Mouse (Mus musculus) splenic B cell, adult 2 months (primary cell): ENCODE results near the gene Cyth2.

Source experiments
- DNase-seq: peaks from one replicate; pipeline ENCODE4 v3.0.0-alpha.2; 2011; ENCODE audit warnings: low read depth, low spot score
- H3K27me3 ChIP-seq: 2 replicates; pipeline ENCODE4 v1.6.1; 2012; ENCODE audit warnings: mild to moderate bottlenecking, low read length, moderate library complexity, mixed read lengths; ENCODE audit not compliant: control insufficient read depth, poor library complexity, insufficient read depth, severe bottlenecking
- H3K36me3 ChIP-seq: 2 replicates; pipeline ENCODE4 v1.6.1; 2012; ENCODE audit warnings: mild to moderate bottlenecking, low read length, moderate library complexity, mixed read lengths; ENCODE audit not compliant: control insufficient read depth, poor library complexity, insufficient read depth, severe bottlenecking

Gene Cyth2

GRCm38 (mm10) chr7:45826631-45827030 is 12.2 kb upstream of the Cyth2 start:
- H3K36me3 ChIP-seq = peaks cover 4% of the 10 kb centered on the region
- no peak for DNase-seq
- H3K27me3 ChIP-seq = no peaks in the 10 kb centered on the region

GRCm38 (mm10) chr7:45824598-45824997 is 10.2 kb upstream of the Cyth2 start, which contains the start of gene Kcnj14:
Gene Kcnj14 (minus strand): TSS chr7:45824782.
- H3K27me3 ChIP-seq = no peaks in the 10 kb centered on the region
- no peak for DNase-seq
- peaks cover 4% of the 10 kb centered on the region for H3K36me3 ChIP-seq

- DNase-seq = no peak
- H3K36me3 ChIP-seq = peaks cover 4% of the 10 kb centered on the region
- H3K27me3 ChIP-seq = no peaks in the 10 kb centered on the region
These were observed 6.5 kb upstream of the Cyth2 start for GRCm38 (mm10) chr7:45820913-45821312.

- DNase-seq = no peak
- Histone ChIP-seq H3K36me3 (no peaks in the 10 kb centered on the region; the same call in 1 of the 2 replicates), H3K27me3 (no peaks in the 10 kb centered on the region)
These were observed 5.5 kb upstream of the Cyth2 start for GRCm38 (mm10) chr7:45819843-45820242.

GRCm38 (mm10) chr7:45815984-45816351 is 1.6 kb upstream of the Cyth2 start:
- no peak for DNase-seq
- Histone ChIP-seq H3K27me3 (no peaks in the 10 kb centered on the region), H3K36me3 (no peaks in the 10 kb centered on the region; the same call in 1 of the 2 replicates)

- Histone ChIP-seq H3K36me3 (no peaks in the 10 kb centered on the region; the same call in 1 of the 2 replicates), H3K27me3 (no peaks in the 10 kb centered on the region)
- DNase-seq = no peak
These were observed 1.1 kb upstream of the Cyth2 start for GRCm38 (mm10) chr7:45815323-45815983.

- DNase-seq = no peak
- Histone ChIP-seq H3K27me3 (no peaks in the 10 kb centered on the region), H3K36me3 (peaks cover 5% of the 10 kb centered on the region)
These were observed 460 bp upstream of the Cyth2 start for GRCm38 (mm10) chr7:45814841-45815240.

GRCm38 (mm10) chr7:45812921-45813320 is 1.5 kb downstream of the Cyth2 start:
- Histone ChIP-seq H3K27me3 (no peaks in the 10 kb centered on the region), H3K36me3 (peaks cover 13% of the 10 kb centered on the region)
- DNase-seq = no peak

GRCm38 (mm10) chr7:45809276-45810075 is 4.9 kb downstream of the Cyth2 start:
- no peak for DNase-seq
- H3K27me3 ChIP-seq = no peaks in the 10 kb centered on the region
- peaks cover 16% of the 10 kb centered on the region for H3K36me3 ChIP-seq

- peaks cover 16% of the 10 kb centered on the region for H3K36me3 ChIP-seq
- DNase-seq = no peak
These were observed 5.9 kb downstream of the Cyth2 start for GRCm38 (mm10) chr7:45808471-45808870.

GRCm38 (mm10) chr7:45805941-45806340 is 8.4 kb downstream of the Cyth2 start:
- peaks cover 16% of the 10 kb centered on the region for H3K36me3 ChIP-seq
- DNase-seq = no peak
- no peaks in the 10 kb centered on the region for H3K27me3 ChIP-seq

More at GRCm38 (mm10) chr7:45808471-45808870, 5.9 kb downstream of the Cyth2 start:
- H3K27me3 ChIP-seq = no peaks in the 10 kb centered on the region

- no peak for DNase-seq
- Histone ChIP-seq H3K27me3 (no peaks in the 10 kb centered on the region), H3K36me3 (0 out of 2 replicates have a peak, but pooled peaks cover under 1% of the 10 kb centered on the region)
These were observed 11.8 kb downstream of the Cyth2 start for GRCm38 (mm10) chr7:45802551-45802950.

GRCm38 (mm10) chr7:45801348-45801747 is 13.0 kb downstream of the Cyth2 start:
- no peaks in the 10 kb centered on the region for H3K27me3 ChIP-seq
- no peaks in the 10 kb centered on the region for H3K36me3 ChIP-seq
- DNase-seq = peak; percentile 95

GRCm38 (mm10) chr7:45800546-45801204 is 13.7 kb downstream of the Cyth2 start:
- H3K36me3 ChIP-seq = no peaks in the 10 kb centered on the region
- DNase-seq = peak; percentile 80
- no peaks in the 10 kb centered on the region for H3K27me3 ChIP-seq

- H3K27me3 ChIP-seq = no peaks in the 10 kb centered on the region
- DNase-seq = no peak
- no peaks in the 10 kb centered on the region for H3K36me3 ChIP-seq
These were observed 14.4 kb downstream of the Cyth2 start for GRCm38 (mm10) chr7:45800001-45800400.
